Mouse (Mus musculus): ENCODE measurements around the gene Fxyd6.

DNA sequence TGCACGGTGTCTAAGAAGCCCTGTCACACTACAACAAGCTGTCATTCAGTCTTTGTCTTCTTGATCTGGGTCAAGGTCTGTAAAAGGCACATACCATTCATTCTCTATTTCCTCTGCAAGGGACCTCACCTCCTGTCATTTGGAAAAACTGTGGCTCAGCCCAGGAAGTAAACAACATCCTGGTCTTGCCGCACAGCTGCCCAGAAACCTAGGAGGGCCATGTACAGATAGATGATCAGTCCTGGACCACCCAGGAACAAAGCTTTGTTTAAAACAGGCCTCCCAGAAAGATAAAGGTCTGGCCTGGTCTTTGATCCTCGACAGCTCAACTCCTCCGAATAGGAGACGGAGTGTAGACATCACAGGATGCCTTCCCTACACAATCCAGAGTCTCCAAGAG, 20.1 kb upstream of the Fxyd6 start:
- TF ChIP-seq ZC3H11A (IDR thresholded peaks at IDR 0.05; ENCODE audit: low read depth, low read length) (no peak), CTCF (conservative IDR thresholded peaks at IDR 0.05 in 1 of 2, IDR thresholded peaks at IDR 0.05 in 1 of 2; ENCODE audit: low read depth in 2 of 2, low read length in 2 of 2) (no peak), CHD2 (IDR thresholded peaks at IDR 0.05; ENCODE audit: low read length) (no peak), NRF1 (IDR thresholded peaks at IDR 0.05; ENCODE audit: low read depth, low read length) (no peak), PAX5 (IDR thresholded peaks at IDR 0.05; ENCODE audit: low read length) (no peak), CHD1 (IDR thresholded peaks at IDR 0.05; ENCODE audit: low read depth, low read length) (no peak), POLR2AphosphoS2 (IDR thresholded peaks at IDR 0.05; ENCODE audit: low read depth, low read length) (no peak), HCFC1 (IDR thresholded peaks at IDR 0.05; ENCODE audit: low read depth, low read length) (no peak), POLR2A (IDR thresholded peaks at IDR 0.05; ENCODE audit: low read depth, low read length) (no peak), MAX (IDR thresholded peaks at IDR 0.05; ENCODE audit: low read length) (no peak)

Measured in CH12.LX (cell line).